Mouse (Mus musculus) bone marrow, adult 2 months (tissue): ENCODE results near the gene Srebf2.

Experiments
- CTCF ChIP-seq: fragments of 200-500 bp; IDR thresholded peaks from 2 replicates; pipeline ENCODE4 v1.5.1; 2011; ENCODE audit warnings: low read length, control low read depth; ENCODE audit not compliant: control insufficient read depth, insufficient read depth
- POLR2A ChIP-seq: fragments of 200-500 bp; IDR thresholded peaks from 2 replicates; pipeline ENCODE4 v1.6.1; 2011; ENCODE audit warnings: low read depth, mild to moderate bottlenecking, control low read depth, low read length, borderline replicate concordance; ENCODE audit not compliant: control insufficient read depth

GRCm38 (mm10) chr15:82164496-82164895 lies 17.5 kb downstream of the Srebf2 start:
- TF ChIP-seq CTCF (no peak), POLR2A (no peak)
